Mouse (Mus musculus) CH12.LX (cell line): Measurements from ENCODE around the gene Snx9. TPM values are rescaled to one million over a fixed set of nuclear protein-coding genes. Genes with fewer than 3 reads are reported as not detected.

Experiments used
- DNase-seq: peaks from one replicate; pipeline ENCODE4 v3.0.0-alpha.2; 2013; ENCODE audit errors: extremely low read depth
- H3K27ac ChIP-seq: 2 replicates; pipeline ENCODE4 v1.5.1; 2012; ENCODE audit warnings: low read depth, mild to moderate bottlenecking, control low read depth, moderate library complexity; ENCODE audit not compliant: insufficient read depth
- H3K27me3 ChIP-seq: replicated peaks from 2 replicates; pipeline ENCODE3; 2012; ENCODE audit warnings: inconsistent platforms
- H3K36me3 ChIP-seq, 2 experiments: replicated peaks in 1 of 2; 2 replicates each; pipeline versions ENCODE3 to v1.6.1; 2012; ENCODE audit warnings: inconsistent platforms in 1 of 2, low read length in 1 of 2, mild to moderate bottlenecking in 1 of 2, mixed read lengths in 1 of 2, moderate library complexity in 1 of 2; ENCODE audit not compliant: control insufficient read depth in 1 of 2, insufficient read depth in 1 of 2
- H3K4me1 ChIP-seq, 2 experiments: 2 replicates each; pipeline ENCODE4 v1.6.1; 2012; ENCODE audit warnings: inconsistent platforms in 1 of 2, moderate library complexity in 1 of 2; ENCODE audit not compliant: insufficient read depth in 2 of 2, control insufficient read depth in 1 of 2
- H3K4me2 ChIP-seq: 2 replicates; pipeline ENCODE4 v1.6.1; 2012; ENCODE audit warnings: low read depth, mild to moderate bottlenecking, control low read depth; ENCODE audit not compliant: poor library complexity, insufficient read depth, severe bottlenecking
- H3K4me3 ChIP-seq, 3 experiments: fragments of 150-350 bp in 1 of 3; sonication (generic) in 1 of 3; replicated peaks in 1 of 3; 2 replicates each; pipeline versions ENCODE3 to v1.5.1; 2011 to 2012; ENCODE audit warnings: low read depth in 2 of 3, low read length in 2 of 3, mild to moderate bottlenecking in 2 of 3, moderate library complexity in 2 of 3, control low read depth in 1 of 3, improper control_type of control experiment in 1 of 3, inconsistent platforms in 1 of 3, mixed read lengths in 1 of 3; ENCODE audit not compliant: poor library complexity in 1 of 3
- H3K79me2 ChIP-seq: replicated peaks from 2 replicates; pipeline ENCODE4 v1.6.1; 2012; ENCODE audit warnings: mild to moderate bottlenecking, moderate library complexity; ENCODE audit not compliant: control insufficient read depth, poor library complexity, insufficient read depth, severe bottlenecking; ENCODE audit errors: extremely low read depth
- H3K9ac ChIP-seq: 2 replicates; pipeline ENCODE4 v1.6.1; 2012; ENCODE audit warnings: low read depth, mild to moderate bottlenecking, control low read depth, moderate library complexity; ENCODE audit not compliant: insufficient read depth
- H3K9me3 ChIP-seq: replicated peaks from 2 replicates; pipeline ENCODE3; 2012; ENCODE audit warnings: low read length, inconsistent platforms, mixed read lengths
- BHLHE40 ChIP-seq: IDR thresholded peaks from 2 replicates; pipeline ENCODE4 v1.6.1; 2011; ENCODE audit warnings: mild to moderate bottlenecking, low read depth, low read length, improper control_type of control experiment
- CHD1 ChIP-seq: IDR thresholded peaks from 2 replicates; pipeline ENCODE4 v1.6.1; 2012; ENCODE audit warnings: low read depth, low read length, improper control_type of control experiment, inconsistent platforms
- CHD2 ChIP-seq: IDR thresholded peaks from 2 replicates; pipeline ENCODE4 v1.6.1; 2011; ENCODE audit warnings: low read length, improper control_type of control experiment
- CTCF ChIP-seq, 2 experiments: IDR thresholded peaks in 1 of 2; conservative IDR thresholded peaks in 1 of 2; 2 replicates each; pipeline ENCODE4 v1.5.1; 2011 to 2012; ENCODE audit warnings: low read depth in 2 of 2, low read length in 2 of 2, improper control_type of control experiment in 1 of 2, inconsistent platforms in 1 of 2, mild to moderate bottlenecking in 1 of 2, moderate library complexity in 1 of 2
- ELF1 ChIP-seq: IDR thresholded peaks from 2 replicates; pipeline ENCODE4 v1.6.1; 2014; ENCODE audit warnings: low read depth, mild to moderate bottlenecking, inconsistent platforms, low read length, improper control_type of control experiment
- GABPA ChIP-seq: IDR thresholded peaks from 2 replicates; pipeline ENCODE4 v1.6.1; 2012; ENCODE audit warnings: low read depth, low read length, improper control_type of control experiment, inconsistent platforms; ENCODE audit not compliant: insufficient replicate concordance
- IRF4 ChIP-seq: IDR thresholded peaks from 2 replicates; pipeline ENCODE4 v1.6.1; 2014; ENCODE audit warnings: low read depth, mild to moderate bottlenecking, inconsistent platforms, low read length, improper control_type of control experiment
- JUND ChIP-seq: conservative IDR thresholded peaks from 2 replicates; pipeline ENCODE4 v1.6.1; 2011; ENCODE audit warnings: low read depth, low read length, improper control_type of control experiment
- KAT2A ChIP-seq: IDR thresholded peaks from 2 replicates; pipeline ENCODE4 v1.6.1; 2012; ENCODE audit warnings: low read length, improper control_type of control experiment, inconsistent platforms; ENCODE audit not compliant: insufficient replicate concordance
- MAX ChIP-seq: IDR thresholded peaks from 2 replicates; pipeline ENCODE4 v1.6.1; 2011; ENCODE audit warnings: low read length, improper control_type of control experiment
- MEF2A ChIP-seq: IDR thresholded peaks from 2 replicates; pipeline ENCODE4 v1.6.1; 2014; ENCODE audit warnings: low read depth, mild to moderate bottlenecking, inconsistent platforms, low read length, improper control_type of control experiment, borderline replicate concordance
- MXI1 ChIP-seq: IDR thresholded peaks from 2 replicates; pipeline ENCODE4 v1.6.1; 2011; ENCODE audit warnings: mild to moderate bottlenecking, low read depth, low read length, improper control_type of control experiment
- MYC ChIP-seq: IDR thresholded peaks from 2 replicates; pipeline ENCODE4 v1.6.1; 2011; ENCODE audit warnings: low read depth, mild to moderate bottlenecking, improper control_type of control experiment, low read length
- NRF1 ChIP-seq: IDR thresholded peaks from 2 replicates; pipeline ENCODE4 v1.6.1; 2014; ENCODE audit warnings: low read depth, mild to moderate bottlenecking, inconsistent platforms, low read length, improper control_type of control experiment, moderate library complexity
- RAD21 ChIP-seq: IDR thresholded peaks from 2 replicates; pipeline ENCODE4 v1.6.1; 2011; ENCODE audit warnings: low read depth, mild to moderate bottlenecking, low read length, improper control_type of control experiment, moderate library complexity
- RCOR1 ChIP-seq: conservative IDR thresholded peaks from 2 replicates; pipeline ENCODE4 v1.6.1; 2012; ENCODE audit warnings: low read depth, mild to moderate bottlenecking, inconsistent platforms, low read length, improper control_type of control experiment
- SIN3A ChIP-seq: IDR thresholded peaks from 2 replicates; pipeline ENCODE4 v1.6.1; 2012; ENCODE audit warnings: low read length, improper control_type of control experiment, inconsistent platforms
- SMC3 ChIP-seq: IDR thresholded peaks from 2 replicates; pipeline ENCODE4 v1.6.1; 2011; ENCODE audit warnings: low read depth, low read length, improper control_type of control experiment
- TCF12 ChIP-seq: IDR thresholded peaks from 2 replicates; pipeline ENCODE4 v1.6.1; 2014; ENCODE audit warnings: low read depth, mild to moderate bottlenecking, inconsistent platforms, low read length, improper control_type of control experiment
- UBTF ChIP-seq: IDR thresholded peaks from 2 replicates; pipeline ENCODE4 v1.6.1; 2012; ENCODE audit warnings: low read depth, mild to moderate bottlenecking, inconsistent platforms, low read length, improper control_type of control experiment, moderate library complexity
- USF1 ChIP-seq: IDR thresholded peaks from 2 replicates; pipeline ENCODE4 v1.6.1; 2014; ENCODE audit warnings: low read depth, mild to moderate bottlenecking, inconsistent platforms, low read length, improper control_type of control experiment
- USF2 ChIP-seq: conservative IDR thresholded peaks from 2 replicates; pipeline ENCODE4 v1.6.1; 2011; ENCODE audit warnings: low read depth, low read length, improper control_type of control experiment
- ZC3H11A ChIP-seq: IDR thresholded peaks from 2 replicates; pipeline ENCODE4 v1.6.1; 2012; ENCODE audit warnings: low read depth, mild to moderate bottlenecking, inconsistent platforms, low read length, improper control_type of control experiment
- ZMIZ1 ChIP-seq: IDR thresholded peaks from 2 replicates; pipeline ENCODE4 v1.6.1; 2012; ENCODE audit warnings: low read depth, mild to moderate bottlenecking, inconsistent platforms, low read length, improper control_type of control experiment
- dilution Hi-C: fragments of 300-500 bp; cut with MboI; formaldehyde crosslinking; loops from 2 replicates; pipeline ENCODE4 v1.14.3; 2020; ENCODE audit warnings: low sequenced_read_pairs; ENCODE audit not compliant: extremely low pct_unique_long_range_greater_than_20kb, extremely low pct_ligation_motif_present
- in situ Hi-C: fragments of 300-500 bp; cut with MboI; formaldehyde crosslinking; loops from 3 replicates; pipeline ENCODE4 v1.14.3; 2019; ENCODE audit warnings: low sequenced_read_pairs, low pct_ligation_motif_present, low pct_unique_long_range_greater_than_20kb, mixed read lengths
- polyA plus RNA-seq: library from polyadenylated mRNA; unstranded; fragments of >175 nt; gene quantifications from 2 replicates; pipeline ENCODE4 v1.2.1, GENCODE M21; 2012; ENCODE audit warnings: low read depth; ENCODE audit not compliant: insufficient read length
- total RNA-seq, 2 experiments: library from RNA; depleted of rRNA; stranded (reverse); fragments of 300-350 nt in 1 of 2; fragments of >200 nt in 1 of 2; gene quantifications; 2 replicates each; pipeline ENCODE4 v1.2.3; 2012 to 2014

Gene Snx9
- total and polyA plus RNA-seq, 3 experiments, result 16.3 to 26.3 (median 17.1) TPM

GRCm38 (mm10) chr17:5800254-5800653 is 40.9 kb upstream of the Snx9 start:
- Histone ChIP-seq H3K9ac (peak overlapping the region; percentile 4; the same call in 1 of the 2 replicates), H3K36me3 (peaks cover 0 to 4% of the 10 kb centered on the region in 2 experiments), H3K4me1 (peaks cover 56 to 88% of the 10 kb centered on the region in 2 experiments), H3K79me2 (no peaks in the 10 kb centered on the region), H3K9me3 (no peaks in the 10 kb centered on the region), H3K4me3 (peak overlapping the region in 1 of 3 experiments; percentile 42), H3K4me2 (peak overlapping the region; percentile 37; the same call in 1 of the 2 replicates), H3K27me3 (no peaks in the 10 kb centered on the region), H3K27ac (peak overlapping the region; percentile 33; the same call in 1 of the 2 replicates)
- no peak for TF ChIP-seq ZMIZ1
- TF ChIP-seq MAX, result no peak
- no peak for TF ChIP-seq RAD21
- TF ChIP-seq GABPA, result no peak
- TF ChIP-seq MEF2A, result no peak
- TF ChIP-seq JUND, result no peak
- TF ChIP-seq KAT2A, result no peak
- no peak for TF ChIP-seq USF1
- no peak for TF ChIP-seq MYC
- TF ChIP-seq UBTF, result no peak
- no peak for TF ChIP-seq TCF12
- no peak for TF ChIP-seq USF2
- no peak for TF ChIP-seq CHD2
- TF ChIP-seq ELF1, result no peak
- TF ChIP-seq CTCF (conservative IDR thresholded peaks at IDR 0.05 in 1 of 2, IDR thresholded peaks at IDR 0.05 in 1 of 2; ENCODE audit: low read depth in 2 of 2, low read length in 2 of 2), result no peak
- TF ChIP-seq MXI1, result no peak
- TF ChIP-seq NRF1, result no peak
- no peak for TF ChIP-seq ZC3H11A
- TF ChIP-seq BHLHE40, result no peak
- no peak for TF ChIP-seq RCOR1
- DNase-seq, result peak; percentile 34
- dilution Hi-C loops (no loop called here), in situ Hi-C loops (no loop called here)

- no peak for DNase-seq
- TF ChIP-seq CTCF (conservative IDR thresholded peaks at IDR 0.05 in 1 of 2, IDR thresholded peaks at IDR 0.05 in 1 of 2; ENCODE audit: low read depth in 2 of 2, low read length in 2 of 2), result peak in 1 of 2 experiments; percentile 33; a peak in 1 of 4 replicates
- TF ChIP-seq IRF4, result no peak
- TF ChIP-seq CHD2, result 0 out of 2 replicates have a peak, but pooled peaks have one; percentile 14
- peak; percentile 54; the same call in 1 of the 2 replicates for TF ChIP-seq MXI1
- TF ChIP-seq CHD1, result no peak
- TF ChIP-seq SIN3A, result 0 out of 2 replicates have a peak, but pooled peaks have one; percentile 36
- 0 out of 2 replicates have a peak, but pooled peaks have one; percentile 12 for TF ChIP-seq SMC3
- peak; percentile 9 for TF ChIP-seq RAD21
- TF ChIP-seq ELF1, result no peak
- peaks cover 54 to 89% of the 10 kb centered on the region in 2 experiments for H3K4me1 ChIP-seq
- no peaks in the 10 kb centered on the region for H3K9me3 ChIP-seq
- H3K4me3 ChIP-seq, result peak overlapping the region in 1 of 3 experiments; percentile 42
- H3K4me2 ChIP-seq, result peak overlapping the region; percentile 37; the same call in 1 of the 2 replicates
- H3K9ac ChIP-seq, result peak overlapping the region; percentile 4; the same call in 1 of the 2 replicates
- H3K27me3 ChIP-seq, result no peaks in the 10 kb centered on the region
- in situ Hi-C loops, result no loop called here
- H3K36me3 ChIP-seq, result peaks cover 0 to 4% of the 10 kb centered on the region in 2 experiments
- dilution Hi-C loops, result no loop called here
- H3K27ac ChIP-seq, result peak overlapping the region; percentile 33; the same call in 1 of the 2 replicates
- H3K79me2 ChIP-seq, result no peaks in the 10 kb centered on the region
Observed at GRCm38 (mm10) chr17:5800824-5801560, 40.1 kb upstream of the Snx9 start.
